Mouse (Mus musculus): ENCODE results near the gene Cacng7.

DNA sequence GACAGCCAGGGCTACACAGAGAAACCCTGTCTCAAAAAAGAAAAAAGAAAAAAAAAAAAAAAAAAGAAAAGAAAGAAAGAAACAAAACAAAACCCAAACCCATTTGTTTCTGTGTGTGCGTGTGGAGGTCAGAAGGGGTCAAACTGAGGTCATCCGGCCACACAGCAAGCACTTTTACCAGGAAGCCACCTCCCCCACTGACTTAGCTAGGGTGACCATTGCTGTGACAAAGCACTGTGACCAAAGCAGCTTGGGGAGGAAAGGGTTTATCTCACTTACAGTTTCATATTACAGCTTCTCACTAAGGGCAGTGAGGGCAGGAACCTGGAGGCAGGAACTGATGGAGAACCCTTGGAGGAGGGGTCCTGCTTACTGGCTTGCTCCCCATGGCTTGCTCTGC lies 39.6 kb downstream of the Cacng7 start:
- TF ChIP-seq CTCF (IDR thresholded peaks at IDR 0.05), result no peak
- TF ChIP-seq EP300 (IDR thresholded peaks at IDR 0.05; ENCODE audit: insufficient read depth, low read depth, low read length), result no peak

Measured in heart, adult 2 months (tissue).